9 mouse cellular contexts compared by ENCODE assay signal in the genomic region with DNA sequence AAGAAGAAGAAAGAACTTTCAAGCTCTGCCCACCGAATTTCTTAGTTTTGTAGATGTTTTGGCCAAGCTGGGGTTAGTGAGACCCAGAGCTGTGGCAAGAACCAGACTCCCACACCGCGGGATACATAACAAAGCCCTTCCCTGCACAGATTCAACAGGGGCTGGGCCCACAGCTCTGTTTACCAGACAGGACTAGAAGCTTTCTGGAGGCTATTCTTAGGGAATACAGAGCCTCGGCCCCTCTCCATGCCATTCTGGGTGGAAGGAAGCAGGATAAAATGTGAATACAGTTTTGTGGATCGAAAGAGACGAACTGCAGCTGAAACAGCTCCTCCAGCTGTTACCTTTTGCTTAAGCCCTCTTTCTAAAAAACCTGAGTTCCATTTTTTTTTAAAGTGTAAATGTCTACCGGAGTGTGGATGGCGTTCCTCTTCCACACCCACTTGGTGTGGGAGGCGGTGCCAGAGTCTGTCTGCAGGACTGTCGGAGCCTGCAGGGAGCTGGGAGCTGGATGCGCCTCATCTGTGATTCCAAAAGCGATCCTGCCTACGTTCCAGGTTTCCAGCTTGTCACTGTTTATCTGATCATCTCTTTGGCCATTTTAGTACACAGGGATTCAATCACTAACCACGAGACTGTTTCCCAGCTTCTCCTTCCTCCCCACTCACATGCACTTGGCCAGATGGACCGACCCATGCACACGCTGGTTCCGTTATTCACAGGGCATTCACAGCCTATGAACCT. TPM values are rescaled to one million over a fixed set of nuclear protein-coding genes. Genes with fewer than 3 reads are reported as not detected.
DNase-seq lines count a peak whose midpoint lies in the region; TF ChIP-seq lines count a peak whose summit lies in the region.
"Had no signal": no experiment of that assay in that cellular context is flagged by ENCODE, and none has a peak within 500 bp of the region (broad histone marks: within the 10 kb centered on the region; RNA-seq: fewer than 3 reads in every experiment).

No protein-coding gene starts in this region.

- in situ Hi-C loops in ES-E14 (cut with MboI; ENCODE audit: low sequenced_read_pairs in 2 of 2, unreplicated experiment in 2 of 2): no loop called here

- DNase-seq in heart, embryonic 10.5 days (ENCODE audit: low spot score): no peak
- DNase-seq in heart, adult 8-10 months (ENCODE audit: low spot score): no peak
- no peak for DNase-seq in ES-E14 (ENCODE audit: low read depth, low spot score)
- DNase-seq in layer of hippocampus, adult 2 months (ENCODE audit: low spot score in 2 of 2): peak; percentile 47 to 63
- DNase-seq in testis, postnatal 10 days (ENCODE audit: low spot score): peak; percentile 48
- DNase-seq in thymus, postnatal 25 days: no peak

- no peaks in the 10 kb centered on the region for H3K79me2 ChIP-seq in macrophage (ENCODE audit: inconsistent target)

- H3K4me1 ChIP-seq in heart, embryonic 10.5 days: peaks cover 19% of the 10 kb centered on the region
- peaks cover 0 to 9% of the 10 kb centered on the region in 2 experiments; a peak in 1 of 4 replicates for H3K4me1 ChIP-seq in ES-E14 (ENCODE audit: control insufficient read depth in 2 of 2, insufficient read depth in 2 of 2, low read length in 2 of 2, poor library complexity in 1 of 2)
- H3K4me1 ChIP-seq in embryonic fibroblast, embryonic 13.5 days (ENCODE audit: control insufficient read depth, insufficient read depth, low read length): 0 out of 2 replicates have a peak, but pooled peaks cover 2% of the 10 kb centered on the region

- TF ChIP-seq CTCF in embryonic fibroblast, embryonic 13.5 days (IDR thresholded peaks at IDR 0.05; ENCODE audit: borderline replicate concordance, insufficient read depth, low read length): no peak
- no peak for TF ChIP-seq CTCF in layer of hippocampus, adult 2 months (conservative IDR thresholded peaks at IDR 0.05)

- WGBS in heart, embryonic 10.5 days: 18% methylated on average over 17 of the region's 17 CpGs
- WGBS in macrophage (ENCODE audit: missing documents): 30% methylated on average over 17 of the region's 17 CpGs

- peak overlapping the region; percentile 27; the same call in 1 of the 2 replicates for H3K9ac ChIP-seq in ES-E14 (ENCODE audit: insufficient read depth, low read depth, low read length, poor library complexity, severe bottlenecking)

- no peak overlapping the region for H3K27ac ChIP-seq in heart, embryonic 10.5 days
- H3K27ac ChIP-seq in ES-E14 (ENCODE audit: insufficient read depth, low read depth, low read length, poor library complexity, severe bottlenecking) (no peak overlapping the region), macrophage (no peak overlapping the region)
- H3K27ac ChIP-seq in embryonic fibroblast, embryonic 13.5 days (ENCODE audit: insufficient read depth, low read length): no peak overlapping the region
- H3K27ac ChIP-seq in layer of hippocampus, adult 2 months: peak overlapping the region; percentile 99

- H3K27me3 ChIP-seq in heart, embryonic 10.5 days (ENCODE audit: insufficient read depth, poor library complexity, severe bottlenecking): peaks cover 51% of the 10 kb centered on the region

- H3K9me3 ChIP-seq in heart, embryonic 10.5 days: no peaks in the 10 kb centered on the region
- no peaks in the 10 kb centered on the region for H3K9me3 ChIP-seq in ES-E14 (ENCODE audit: control insufficient read depth, insufficient read depth, low read depth, low read length)

- no peaks in the 10 kb centered on the region for H3K36me3 ChIP-seq in heart, embryonic 10.5 days
- no peaks in the 10 kb centered on the region for H3K36me3 ChIP-seq in ES-E14 (ENCODE audit: control insufficient read depth, insufficient read depth, low read length, poor library complexity, severe bottlenecking)
- H3K36me3 ChIP-seq in macrophage (ENCODE audit: inconsistent target): no peaks in the 10 kb centered on the region

- TF ChIP-seq POLR2A in embryonic fibroblast, embryonic 13.5 days (IDR thresholded peaks at IDR 0.05; ENCODE audit: low read depth, low read length): no peak

- H3K4me3 ChIP-seq in heart, embryonic 10.5 days: peak overlapping the region; percentile 76
- H3K4me3 ChIP-seq in ES-E14 (ENCODE audit: insufficient read depth in 1 of 2, low read depth in 1 of 2, low read length in 2 of 2, poor library complexity in 1 of 2, severe bottlenecking in 1 of 2) (peak overlapping the region; percentile 72 to 74), macrophage (ENCODE audit: inconsistent target) (peak overlapping the region; percentile 40)
- peak overlapping the region; percentile 28 for H3K4me3 ChIP-seq in embryonic fibroblast, embryonic 13.5 days (ENCODE audit: insufficient read depth, low read length)
- peak overlapping the region; percentile 92 for H3K4me3 ChIP-seq in layer of hippocampus, adult 2 months

TF ChIP-seq in ES-E14, 5 proteins besides CTCF, POLR2A, EP300 and RAD21:
- no peak for TF ChIP-seq HCFC1 (IDR thresholded peaks at IDR 0.05; ENCODE audit: borderline replicate concordance, insufficient read depth, low read length)
- no peak for TF ChIP-seq CHD2 (IDR thresholded peaks at IDR 0.05; ENCODE audit: low read depth, low read length)
TF ChIP-seq in ES-E14: peak in this region for 0.

RNA-seq across cellular contexts. Expression of a gene that starts 1.4 kb away (rescaled TPM):
- polyA plus RNA-seq in heart, embryonic 10.5 days (2016; fragmentation: Nextera tagmentation; extraction: Ambion mirVana): 0.04 and 0.06 TPM in 2 replicates
- under 1 TPM in 2 of 4 experiments, not detected in 2; 0.03 to 0.05 TPM for total RNA-seq in heart, adult 8-10 months (2022)
- total RNA-seq in ES-E14 (2012; rRNA removed): 0.22 and 0.48 TPM in 2 replicates
- not detected in 2 replicates for polyA plus RNA-seq in embryonic fibroblast, embryonic 13.5 days (2011; ENCODE audit: insufficient read length, low read depth, missing spikeins)
- total RNA-seq in layer of hippocampus, adult 2 months (2021): 10 to 100 TPM; 99.7 to 100.0 TPM
- total RNA-seq in macrophage (2018; cell fraction: chromatin; rRNA removed): 1 to 10 TPM in 8 of 26 experiments, under 1 TPM in 18; 0.18 to 2.2 (median 0.68) TPM
- 1 to 10 TPM; 2.3 to 5.3 (median 3.8) TPM for total RNA-seq in macrophage (2018; cell fraction: cytosol; rRNA removed)
- 1 to 10 TPM in 24 of 26 experiments, under 1 TPM in 2; 0.41 to 5.3 (median 2.3) TPM for total RNA-seq in macrophage (2018; cell fraction: nucleus; rRNA removed)
- 2.5 to 4.1 TPM (median 2.7 TPM) in 3 replicates for polyA plus RNA-seq in macrophage (2018)
- polyA plus RNA-seq: Patski had no signal

Comparison
In these comparisons a context has a peak if more than half of its experiments do, and no peak if none do; other contexts are left out.
1. DNase-seq: peak in layer of hippocampus, adult 2 months (2 of 2) and testis, postnatal 10 days (single experiment); none in heart, embryonic 10.5 days (single experiment), heart, adult 8-10 months (single experiment), ES-E14 (single experiment) and thymus, postnatal 25 days (single experiment).
2. H3K4me3 ChIP-seq: peak in every context shown above with its lines; median percentile 92 in layer of hippocampus, adult 2 months; 76 in heart, embryonic 10.5 days; 73 in ES-E14; 40 in macrophage; 28 in embryonic fibroblast, embryonic 13.5 days.
3. RNA of a gene that starts 1.4 kb away (total RNA-seq): 99.7 to 100.0 TPM in layer of hippocampus, adult 2 months; 0.22 to 0.48 TPM in ES-E14 and 0.03 to 0.05 TPM in heart, adult 8-10 months; every median in the first group is over 10 times any median in the second.